Mouse (Mus musculus) olfactory bulb, adult 2 months (tissue): ENCODE measurements around the gene Pkn2.

Source experiments
- CTCF ChIP-seq: fragments of 200-500 bp; IDR thresholded peaks from 2 replicates; pipeline ENCODE4 v1.5.1; 2012; ENCODE audit warnings: low read depth, mild to moderate bottlenecking, low read length, moderate library complexity; ENCODE audit not compliant: insufficient read depth
- POLR2A ChIP-seq: fragments of 200-500 bp; IDR thresholded peaks from 2 replicates; pipeline ENCODE4 v1.6.1; 2012; ENCODE audit warnings: mild to moderate bottlenecking, low read depth, low read length, moderate library complexity; ENCODE audit not compliant: insufficient read depth

DNA sequence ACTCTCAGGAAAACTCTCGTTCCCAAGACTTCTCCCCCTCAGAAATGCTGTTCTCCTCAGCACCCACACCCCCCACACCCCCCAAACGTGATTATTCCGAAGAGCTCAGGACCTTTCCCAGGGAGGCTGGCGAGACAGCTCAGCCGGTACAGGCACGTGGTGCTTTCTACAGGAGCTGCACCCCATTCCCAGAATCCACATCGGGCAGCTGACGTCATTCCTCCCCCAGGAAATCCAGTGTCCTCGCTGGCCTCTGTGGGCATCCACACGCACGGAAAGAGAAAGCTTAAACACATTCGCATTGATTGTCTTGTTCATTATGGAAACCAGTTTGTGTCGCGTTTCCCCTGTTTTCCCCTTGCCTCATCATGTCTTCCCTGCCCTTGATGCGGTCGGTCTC, 132.7 kb downstream of the Pkn2 start:
- no peak for TF ChIP-seq POLR2A
- no peak for TF ChIP-seq CTCF
